Mouse (Mus musculus): Measurements from ENCODE around the gene Epb41l4b. TPM values are rescaled to one million over a fixed set of nuclear protein-coding genes. Genes with fewer than 3 reads are reported as not detected.

Epb41l4b gene
- polyA plus RNA-seq, 1 experiment, result 1.1 TPM

DNA sequence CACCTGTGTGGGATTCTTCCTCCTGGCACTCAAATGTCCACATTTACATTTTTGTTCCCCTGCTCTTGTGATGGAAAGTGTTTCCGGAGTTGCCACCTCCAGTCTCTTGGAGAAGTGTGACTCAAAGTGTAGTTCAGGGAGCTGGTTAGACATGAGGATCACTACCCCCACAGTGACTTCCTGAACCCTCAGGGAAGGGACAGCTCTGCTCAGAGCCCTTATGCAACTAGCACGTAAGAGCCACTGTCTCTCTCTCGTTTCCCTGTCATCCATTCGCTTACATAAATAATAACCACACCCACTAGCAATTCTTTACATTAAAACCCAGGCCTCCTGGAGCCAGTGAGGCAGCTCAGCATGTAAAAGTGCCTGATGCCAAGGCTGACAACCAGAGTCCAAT lies 111.8 kb downstream of the Epb41l4b start:
- Histone ChIP-seq H3K36me3 (ENCODE audit: control insufficient read depth, insufficient read depth) (no peaks in the 10 kb centered on the region), H3K27me3 (ENCODE audit: control insufficient read depth, insufficient read depth, insufficient read length) (peaks cover 25% of the 10 kb centered on the region), H3K79me3 (ENCODE audit: low read depth) (no peaks in the 10 kb centered on the region), H3ac (ENCODE audit: control insufficient read depth, insufficient read length, low read depth) (no peak overlapping the region), H3K79me2 (ENCODE audit: control insufficient read depth, insufficient read depth) (no peaks in the 10 kb centered on the region), H3K4me3 (ENCODE audit: insufficient read depth, poor library complexity, severe bottlenecking) (no peak overlapping the region)
- TF ChIP-seq MYOG (IDR thresholded peaks at IDR 0.05; ENCODE audit: control insufficient read depth, extremely low read depth, insufficient read length) (no peak), MAX (IDR thresholded peaks at IDR 0.05) (no peak), MYOD1 (IDR thresholded peaks at IDR 0.05; ENCODE audit: control insufficient read depth, insufficient read length, low read depth) (no peak), CTCF (IDR thresholded peaks at IDR 0.05; ENCODE audit: control insufficient read depth, insufficient read depth, insufficient read length) (no peak), CEBPB (IDR thresholded peaks at IDR 0.05; ENCODE audit: low read depth) (no peak), USF1 (IDR thresholded peaks at IDR 0.05; ENCODE audit: low read depth) (no peak), FOSL1 (IDR thresholded peaks at IDR 0.05; ENCODE audit: insufficient read depth, low read length, poor library complexity, severe bottlenecking) (no peak)

DNA sequence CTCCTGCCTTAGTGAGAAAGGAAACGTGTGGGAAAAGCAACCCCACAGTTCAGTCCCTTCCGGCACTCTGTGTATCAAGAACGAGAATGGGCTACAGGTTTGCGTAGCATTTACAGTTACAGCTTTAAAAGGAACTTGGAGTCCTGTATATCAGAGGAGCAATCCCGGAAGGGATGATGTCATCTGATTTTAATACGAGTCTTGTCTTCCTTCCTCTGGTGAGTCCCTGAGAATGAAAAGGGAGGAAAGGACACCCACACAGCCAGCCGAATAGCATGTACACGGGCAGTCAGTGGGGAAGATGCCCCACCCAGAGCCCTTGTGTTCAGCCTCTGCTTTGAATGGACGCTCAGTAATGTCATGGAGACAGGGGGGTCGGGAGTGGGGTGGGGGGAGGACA lies 115.3 kb downstream of the Epb41l4b start:
- Histone ChIP-seq H3K27me3 (ENCODE audit: control insufficient read depth, insufficient read depth, insufficient read length) (peaks cover 18% of the 10 kb centered on the region), H3ac (ENCODE audit: control insufficient read depth, insufficient read length, low read depth) (no peak overlapping the region), H3K36me3 (ENCODE audit: control insufficient read depth, insufficient read depth) (no peaks in the 10 kb centered on the region), H3K4me3 (ENCODE audit: insufficient read depth, poor library complexity, severe bottlenecking) (no peak overlapping the region), H3K79me2 (ENCODE audit: control insufficient read depth, insufficient read depth) (no peaks in the 10 kb centered on the region), H3K79me3 (ENCODE audit: low read depth) (no peaks in the 10 kb centered on the region)
- TF ChIP-seq MAX (IDR thresholded peaks at IDR 0.05), result no peak
- TF ChIP-seq MYOD1 (IDR thresholded peaks at IDR 0.05; ENCODE audit: control insufficient read depth, insufficient read length, low read depth), result no peak
- TF ChIP-seq USF1 (IDR thresholded peaks at IDR 0.05; ENCODE audit: low read depth), result no peak
- no peak for TF ChIP-seq CTCF (IDR thresholded peaks at IDR 0.05; ENCODE audit: control insufficient read depth, insufficient read depth, insufficient read length)
- TF ChIP-seq CEBPB (IDR thresholded peaks at IDR 0.05; ENCODE audit: low read depth), result no peak
- no peak for TF ChIP-seq MYOG (IDR thresholded peaks at IDR 0.05; ENCODE audit: control insufficient read depth, extremely low read depth, insufficient read length)
- TF ChIP-seq FOSL1 (IDR thresholded peaks at IDR 0.05; ENCODE audit: insufficient read depth, low read length, poor library complexity, severe bottlenecking), result no peak

DNA sequence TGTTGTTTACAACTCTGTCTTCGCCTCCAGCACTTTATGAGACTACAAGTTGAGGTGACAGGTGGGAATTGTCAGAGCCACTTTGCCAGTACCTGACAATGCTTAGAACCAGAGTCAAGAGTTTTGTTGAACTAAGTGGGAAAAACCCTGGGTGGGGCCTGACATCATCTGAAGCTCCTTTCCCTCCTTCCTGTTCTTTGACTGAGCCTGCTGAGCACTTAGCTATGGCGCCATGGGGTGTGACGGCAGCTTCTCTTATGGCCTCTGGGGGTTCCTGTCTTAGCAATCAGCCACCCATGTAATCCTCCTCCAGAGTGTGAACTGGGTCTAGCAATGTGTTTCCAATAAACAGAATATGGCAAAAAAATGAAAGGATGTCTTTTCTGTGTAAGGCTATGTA lies 119.7 kb downstream of the Epb41l4b start:
- Histone ChIP-seq H3K36me3 (ENCODE audit: control insufficient read depth, insufficient read depth) (no peaks in the 10 kb centered on the region), H3K79me3 (ENCODE audit: low read depth) (no peaks in the 10 kb centered on the region), H3K27me3 (ENCODE audit: control insufficient read depth, insufficient read depth, insufficient read length) (peaks cover 10% of the 10 kb centered on the region), H3ac (ENCODE audit: control insufficient read depth, insufficient read length, low read depth) (no peak overlapping the region), H3K79me2 (ENCODE audit: control insufficient read depth, insufficient read depth) (no peaks in the 10 kb centered on the region), H3K4me3 (ENCODE audit: insufficient read depth, poor library complexity, severe bottlenecking) (no peak overlapping the region)
- TF ChIP-seq FOSL1 (IDR thresholded peaks at IDR 0.05; ENCODE audit: insufficient read depth, low read length, poor library complexity, severe bottlenecking), result no peak

DNA sequence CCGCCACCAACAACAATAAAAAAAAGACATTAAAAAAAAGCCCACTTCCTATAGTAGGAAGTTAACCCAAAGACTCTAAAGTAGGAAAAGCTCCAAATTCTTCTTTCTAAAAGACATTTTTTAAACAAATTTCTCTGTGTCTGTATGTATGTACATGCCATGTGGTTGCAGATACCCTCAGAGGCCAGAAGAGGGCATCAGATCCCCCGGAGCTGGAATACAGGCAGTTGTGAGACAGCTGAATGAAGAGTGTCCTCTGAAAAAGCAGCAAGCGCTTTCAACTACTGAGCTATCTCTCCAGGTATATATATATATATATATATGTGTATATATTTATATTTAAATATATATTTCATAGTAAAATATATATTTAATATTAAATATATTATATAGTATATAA lies 121.9 kb downstream of the Epb41l4b start:
- H3K36me3 ChIP-seq (ENCODE audit: control insufficient read depth, insufficient read depth), result no peaks in the 10 kb centered on the region
- H3K4me3 ChIP-seq (ENCODE audit: insufficient read depth, poor library complexity, severe bottlenecking), result no peak overlapping the region
- no peaks in the 10 kb centered on the region for H3K79me2 ChIP-seq (ENCODE audit: control insufficient read depth, insufficient read depth)
- H3ac ChIP-seq (ENCODE audit: control insufficient read depth, insufficient read length, low read depth), result no peak overlapping the region
- H3K27me3 ChIP-seq (ENCODE audit: control insufficient read depth, insufficient read depth, insufficient read length), result peaks cover 13% of the 10 kb centered on the region
- TF ChIP-seq MAX (IDR thresholded peaks at IDR 0.05) (no peak), MYOG (IDR thresholded peaks at IDR 0.05; ENCODE audit: control insufficient read depth, extremely low read depth, insufficient read length) (no peak), USF1 (IDR thresholded peaks at IDR 0.05; ENCODE audit: low read depth) (no peak), CEBPB (IDR thresholded peaks at IDR 0.05; ENCODE audit: low read depth) (no peak), CTCF (IDR thresholded peaks at IDR 0.05; ENCODE audit: control insufficient read depth, insufficient read depth, insufficient read length) (no peak), MYOD1 (IDR thresholded peaks at IDR 0.05; ENCODE audit: control insufficient read depth, insufficient read length, low read depth) (no peak), FOSL1 (IDR thresholded peaks at IDR 0.05; ENCODE audit: insufficient read depth, low read length, poor library complexity, severe bottlenecking) (no peak)
- H3K79me3 ChIP-seq (ENCODE audit: low read depth), result no peaks in the 10 kb centered on the region

DNA sequence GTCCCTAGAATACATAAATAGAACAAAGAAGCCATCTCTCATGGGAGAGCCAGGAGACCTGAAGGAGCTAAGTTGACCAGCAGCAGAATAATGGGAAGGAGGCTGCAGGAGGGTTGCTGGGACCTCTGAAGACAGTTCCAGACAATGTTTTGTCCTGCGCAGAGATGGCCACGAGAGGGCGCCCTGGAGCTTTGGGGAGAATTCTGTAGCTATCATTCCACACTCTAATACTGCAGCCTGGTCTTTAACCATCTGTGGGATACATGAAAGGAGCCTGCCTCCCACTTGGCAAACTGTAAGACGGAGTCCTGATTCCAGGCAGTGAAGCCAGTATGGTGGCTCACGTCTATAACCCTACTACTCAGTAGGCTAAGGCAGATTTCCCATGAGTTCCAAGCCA lies 126.0 kb downstream of the Epb41l4b start:
- Histone ChIP-seq H3K36me3 (ENCODE audit: control insufficient read depth, insufficient read depth) (no peaks in the 10 kb centered on the region), H3ac (ENCODE audit: control insufficient read depth, insufficient read length, low read depth) (no peak overlapping the region), H3K79me2 (ENCODE audit: control insufficient read depth, insufficient read depth) (no peaks in the 10 kb centered on the region), H3K27me3 (ENCODE audit: control insufficient read depth, insufficient read depth, insufficient read length) (peaks cover 49% of the 10 kb centered on the region), H3K79me3 (ENCODE audit: low read depth) (no peaks in the 10 kb centered on the region), H3K4me3 (ENCODE audit: insufficient read depth, poor library complexity, severe bottlenecking) (no peak overlapping the region)
- TF ChIP-seq USF1 (IDR thresholded peaks at IDR 0.05; ENCODE audit: low read depth), result no peak
- TF ChIP-seq CEBPB (IDR thresholded peaks at IDR 0.05; ENCODE audit: low read depth), result no peak

DNA sequence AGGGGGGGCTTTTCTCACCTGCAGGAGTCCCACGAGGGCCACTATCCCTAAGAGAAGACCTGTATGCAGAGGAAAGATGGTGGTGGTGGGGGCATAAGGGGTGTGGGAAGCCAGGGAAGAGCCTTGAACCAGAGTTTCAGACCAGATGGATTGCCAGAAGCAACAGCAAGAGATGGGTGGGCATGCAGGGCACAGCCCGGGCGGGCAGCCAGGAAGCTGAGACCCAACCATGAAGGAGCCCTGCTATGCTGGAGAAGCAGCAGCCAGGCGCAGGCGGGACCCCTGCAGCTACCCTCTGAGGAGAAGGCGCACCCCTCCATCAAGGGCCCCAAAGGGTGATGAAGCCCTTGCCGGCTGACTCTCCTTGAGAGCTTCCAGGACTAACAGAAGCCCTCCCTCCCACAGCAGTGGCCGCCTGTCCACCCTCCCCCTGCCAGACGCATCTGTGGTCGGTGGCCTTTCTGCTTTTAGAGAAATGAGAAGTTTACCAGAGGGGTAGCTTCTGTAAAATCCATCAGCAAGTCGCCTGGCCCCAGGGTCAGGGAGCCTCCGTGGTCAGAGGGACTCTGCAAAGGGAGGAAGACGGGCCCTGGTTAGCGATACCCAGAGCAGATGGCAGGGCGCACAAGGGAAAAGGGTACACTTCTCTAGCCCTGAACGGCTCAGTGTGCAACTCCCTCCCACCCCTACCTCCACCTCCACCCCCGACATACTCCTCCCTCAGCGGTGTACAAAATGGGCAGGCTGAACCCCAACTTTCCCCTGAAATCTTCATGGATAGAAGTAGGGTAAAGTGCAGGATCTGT lies 126.7 kb downstream of the Epb41l4b start:
- H3K79me3 ChIP-seq (ENCODE audit: low read depth), result no peaks in the 10 kb centered on the region
- no peak overlapping the region for H3ac ChIP-seq (ENCODE audit: control insufficient read depth, insufficient read length, low read depth)
- peaks cover 55% of the 10 kb centered on the region for H3K27me3 ChIP-seq (ENCODE audit: control insufficient read depth, insufficient read depth, insufficient read length)
- H3K36me3 ChIP-seq (ENCODE audit: control insufficient read depth, insufficient read depth), result no peaks in the 10 kb centered on the region
- H3K4me3 ChIP-seq (ENCODE audit: insufficient read depth, poor library complexity, severe bottlenecking), result no peak overlapping the region
- no peak for TF ChIP-seq MAX (IDR thresholded peaks at IDR 0.05)
- TF ChIP-seq CEBPB (IDR thresholded peaks at IDR 0.05; ENCODE audit: low read depth), result no peak
- TF ChIP-seq CTCF (IDR thresholded peaks at IDR 0.05; ENCODE audit: control insufficient read depth, insufficient read depth, insufficient read length), result no peak
- TF ChIP-seq FOSL1 (IDR thresholded peaks at IDR 0.05; ENCODE audit: insufficient read depth, low read length, poor library complexity, severe bottlenecking), result no peak
- no peak for TF ChIP-seq MYOG (IDR thresholded peaks at IDR 0.05; ENCODE audit: control insufficient read depth, extremely low read depth, insufficient read length)
- no peak for TF ChIP-seq USF1 (IDR thresholded peaks at IDR 0.05; ENCODE audit: low read depth)
- no peak for TF ChIP-seq MYOD1 (IDR thresholded peaks at IDR 0.05; ENCODE audit: control insufficient read depth, insufficient read length, low read depth)
- H3K79me2 ChIP-seq (ENCODE audit: control insufficient read depth, insufficient read depth), result no peaks in the 10 kb centered on the region
